Mouse (Mus musculus): ENCODE data around the gene Psg27. TPM values are rescaled to one million over a fixed set of nuclear protein-coding genes. Genes with fewer than 3 reads are reported as not detected.

The Psg27 gene
- polyA plus RNA-seq, 1 experiment from 2014 or later = not detected

Other genes starting within 250 kb of the Psg27 start
- not detected in 2 replicates for gene Psg18, start 212.3 kb downstream of the Psg27 start, polyA plus RNA-seq (2015; fragmentation: Nextera tagmentation; extraction: Ambion mirVana)
- not detected in 2 replicates for gene Psg28, start 135.3 kb downstream of the Psg27 start, polyA plus RNA-seq (2015; fragmentation: Nextera tagmentation; extraction: Ambion mirVana)
- gene Psg26, start 83.1 kb downstream of the Psg27 start, polyA plus RNA-seq (2015; fragmentation: Nextera tagmentation; extraction: Ambion mirVana) = not detected in 2 replicates
- gene Psg25, start 35.0 kb downstream of the Psg27 start, polyA plus RNA-seq (2015; fragmentation: Nextera tagmentation; extraction: Ambion mirVana) = not detected in 2 replicates
- not detected in 2 replicates for gene Psg23, start 49.2 kb upstream of the Psg27 start, polyA plus RNA-seq (2015; fragmentation: Nextera tagmentation; extraction: Ambion mirVana)
- not detected in 2 replicates for gene Psg21, start 89.4 kb upstream of the Psg27 start, polyA plus RNA-seq (2015; fragmentation: Nextera tagmentation; extraction: Ambion mirVana)
- not detected in 2 replicates for gene Psg20, start 118.9 kb upstream of the Psg27 start, polyA plus RNA-seq (2015; fragmentation: Nextera tagmentation; extraction: Ambion mirVana)
- 0.12 and 0.14 TPM in 2 replicates for gene Psg22, start 150.8 kb upstream of the Psg27 start, polyA plus RNA-seq (2015; fragmentation: Nextera tagmentation; extraction: Ambion mirVana)
- gene Psg19, start 231.2 kb upstream of the Psg27 start, polyA plus RNA-seq (2015; fragmentation: Nextera tagmentation; extraction: Ambion mirVana) = not detected in 2 replicates

Data from liver, embryonic 16.5 days (tissue).